Mouse (Mus musculus) limb, embryonic 10.5 days (tissue): ENCODE data around the gene Gm12248. TPM values are rescaled to one million over a fixed set of nuclear protein-coding genes. Genes with fewer than 3 reads are reported as not detected.

Source experiments
- DNase-seq: peaks from one replicate; pipeline ENCODE4 v3.0.0-alpha.2; 2017; ENCODE audit warnings: low spot score
- H3K27ac ChIP-seq: fragments of 300-500 bp; sonication (generic); 2 replicates; pipeline ENCODE4 v1.5.1; 2016; ENCODE audit warnings: mild to moderate bottlenecking
- H3K27me3 ChIP-seq: fragments of 300-500 bp; sonication (generic); 2 replicates; pipeline ENCODE4 v1.6.1; 2016; ENCODE audit warnings: low read depth, mild to moderate bottlenecking; ENCODE audit not compliant: poor library complexity, severe bottlenecking
- H3K36me3 ChIP-seq: fragments of 300-500 bp; sonication (generic); 2 replicates; pipeline ENCODE4 v1.6.1; 2016; ENCODE audit warnings: mild to moderate bottlenecking, moderate library complexity
- H3K4me1 ChIP-seq: fragments of 300-500 bp; sonication (generic); 2 replicates; pipeline ENCODE4 v1.6.1; 2016
- H3K4me3 ChIP-seq: fragments of 300-500 bp; sonication (generic); 2 replicates; pipeline ENCODE4 v1.5.1; 2016; ENCODE audit warnings: mild to moderate bottlenecking, moderate library complexity
- H3K9me3 ChIP-seq: fragments of 300-500 bp; sonication (generic); replicated peaks from 2 replicates; pipeline ENCODE4 v1.6.1; 2016; ENCODE audit warnings: mild to moderate bottlenecking
- WGBS: fragments of 180-500 bp; shearing (Covaris S2); methylation state at CpG from one replicate; pipeline ENCODE4 v1.1.7; 2016; 5-methylcytosine and 5-hydroxymethylcytosine counted together
- polyA plus RNA-seq: library from polyadenylated mRNA; unstranded; fragments of >200 nt; fragmentation: Nextera tagmentation; extraction: Ambion mirVana; gene quantifications from 2 replicates; pipeline ENCODE4 v1.2.1, GENCODE M21; 2016

Gm12248 gene
- polyA plus RNA-seq, 1 experiment from 2014 or later, result not detected

DNA sequence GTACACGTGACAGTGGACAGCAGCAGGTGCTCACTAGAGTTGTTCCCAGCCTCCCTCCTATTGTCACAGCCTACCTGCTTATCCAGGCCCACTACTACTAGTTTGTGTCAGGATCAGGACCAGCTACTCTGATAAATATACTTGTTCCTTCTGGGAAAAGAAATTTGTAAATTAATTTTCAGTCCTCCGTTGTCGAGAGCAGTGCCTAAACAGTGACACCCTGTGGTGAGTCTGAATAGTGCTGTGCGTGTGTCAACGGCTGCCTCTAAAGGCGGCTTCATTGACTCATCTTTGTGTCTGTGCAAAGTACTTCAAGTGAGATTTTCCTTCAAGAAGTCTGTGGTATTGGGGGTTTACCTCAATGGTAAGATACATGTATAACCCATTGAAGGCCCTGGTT lies 35.5 kb downstream of the Gm12248 start:
- Histone ChIP-seq H3K9me3 (no peaks in the 10 kb centered on the region), H3K27ac (no peak overlapping the region), H3K36me3 (peaks cover 91% of the 10 kb centered on the region), H3K4me3 (no peak overlapping the region), H3K4me1 (no peaks in the 10 kb centered on the region), H3K27me3 (no peaks in the 10 kb centered on the region)
- peak; percentile 37 for DNase-seq
- 83% methylated on average over 6 of the region's 6 CpGs for WGBS

DNA sequence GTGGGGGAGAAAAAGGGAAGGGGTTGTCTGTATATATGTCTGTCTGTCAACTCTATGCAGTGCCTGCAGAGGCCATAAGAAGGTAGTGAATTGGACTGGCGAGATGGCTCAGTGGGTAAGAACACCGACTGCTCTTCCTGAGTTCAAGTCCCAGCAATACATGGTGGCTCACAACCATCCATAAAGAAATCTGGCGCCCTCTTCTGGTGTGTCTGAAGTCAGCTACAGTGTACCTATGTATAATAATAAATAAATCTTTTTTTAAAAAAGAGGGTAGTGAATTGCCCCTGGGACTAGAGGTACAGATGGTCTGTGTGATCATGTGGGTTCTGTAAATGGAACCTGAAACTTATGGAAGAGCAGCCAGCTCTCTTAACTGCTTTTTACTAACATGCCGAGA lies 46.5 kb downstream of the Gm12248 start:
- no peaks in the 10 kb centered on the region for H3K9me3 ChIP-seq
- no peaks in the 10 kb centered on the region for H3K4me1 ChIP-seq
- H3K36me3 ChIP-seq, result peaks cover 91% of the 10 kb centered on the region
- no peak overlapping the region for H3K27ac ChIP-seq
- no peak for DNase-seq
- no peaks in the 10 kb centered on the region for H3K27me3 ChIP-seq
- no peak overlapping the region for H3K4me3 ChIP-seq
- WGBS, result 83% methylated on average over 4 of the region's 4 CpGs

DNA sequence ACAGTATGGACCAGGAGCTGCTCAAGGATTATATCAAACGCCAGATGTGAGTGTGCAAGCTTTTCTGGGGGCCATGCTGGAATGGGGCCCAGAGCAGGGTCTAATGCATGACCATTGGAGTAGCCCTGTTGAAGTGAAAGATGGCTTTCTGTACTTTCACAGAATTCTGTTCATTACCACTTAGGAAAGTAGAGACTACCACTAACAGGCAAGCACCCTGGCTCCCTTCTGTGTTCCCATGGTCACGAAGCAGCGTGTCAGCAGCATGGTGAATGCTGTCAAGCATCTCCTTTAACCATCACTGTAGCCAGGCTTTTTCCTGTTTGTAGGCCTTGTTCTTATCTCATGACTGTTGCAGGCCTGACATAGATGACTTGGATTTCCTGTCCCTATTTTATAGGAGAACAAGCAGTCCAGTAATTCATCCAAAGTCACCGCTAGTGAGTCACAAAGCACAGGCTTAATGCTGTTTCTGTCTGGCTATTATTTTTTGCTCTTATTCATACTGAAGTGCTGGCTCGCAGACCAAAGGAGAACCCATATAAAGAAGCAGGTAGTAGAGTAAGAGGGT lies 50.0 kb downstream of the Gm12248 start:
- H3K27me3 ChIP-seq, result no peaks in the 10 kb centered on the region
- 94% methylated on average over 5 of the region's 5 CpGs for WGBS
- peaks cover 64% of the 10 kb centered on the region for H3K36me3 ChIP-seq
- H3K27ac ChIP-seq, result no peak overlapping the region
- no peaks in the 10 kb centered on the region for H3K9me3 ChIP-seq
- DNase-seq, result no peak
- no peak overlapping the region for H3K4me3 ChIP-seq
- H3K4me1 ChIP-seq, result no peaks in the 10 kb centered on the region

DNA sequence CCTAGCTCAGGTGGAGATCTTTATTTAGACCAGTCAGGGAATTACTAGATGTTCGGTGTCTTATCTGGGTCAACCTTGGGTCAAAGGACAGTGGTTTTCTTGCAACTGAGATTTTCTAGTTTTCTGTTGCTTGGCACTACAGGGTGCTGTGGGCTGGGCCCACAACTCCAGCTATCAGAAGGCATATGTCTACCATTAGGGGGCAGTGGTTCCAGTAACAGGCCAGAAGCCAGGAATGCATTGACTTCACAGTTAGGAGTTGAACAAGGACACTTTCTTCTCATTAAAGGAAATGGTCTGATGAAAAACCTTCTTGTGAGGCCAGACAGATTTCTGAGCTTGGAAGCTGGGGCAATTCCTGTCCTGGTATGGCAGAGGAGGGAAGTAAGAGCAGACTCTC lies 53.9 kb downstream of the Gm12248 start:
- Histone ChIP-seq H3K27me3 (no peaks in the 10 kb centered on the region), H3K27ac (no peak overlapping the region), H3K36me3 (peaks cover 33% of the 10 kb centered on the region), H3K4me3 (no peak overlapping the region), H3K9me3 (no peaks in the 10 kb centered on the region), H3K4me1 (peaks cover 14% of the 10 kb centered on the region; the same call in 1 of the 2 replicates)
- DNase-seq, result no peak
- WGBS, result 93% methylated on average over 1 of the region's 1 CpGs

DNA sequence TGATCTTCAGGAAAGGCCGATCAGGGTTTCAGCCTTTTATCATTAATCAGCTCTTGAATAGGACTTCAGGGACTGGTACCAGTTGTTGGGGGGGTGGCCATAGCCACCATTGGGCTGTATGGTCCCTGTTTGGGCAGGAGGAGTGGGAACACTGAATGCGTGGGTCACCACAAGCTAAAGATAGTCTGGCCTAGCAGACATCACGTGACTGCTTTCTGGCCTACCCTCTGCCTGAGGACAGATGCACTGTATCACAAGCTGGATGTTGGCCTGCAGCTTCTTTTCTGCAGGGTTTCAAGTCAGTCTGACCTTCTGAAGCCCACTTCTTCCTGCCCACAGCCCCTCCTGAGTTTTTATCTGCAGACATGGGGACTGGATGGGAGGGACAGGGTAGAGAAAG lies 59.3 kb downstream of the Gm12248 start:
- H3K36me3 ChIP-seq, result no peaks in the 10 kb centered on the region
- DNase-seq, result no peak
- no peak overlapping the region for H3K27ac ChIP-seq
- H3K27me3 ChIP-seq, result no peaks in the 10 kb centered on the region
- no peak overlapping the region for H3K4me3 ChIP-seq
- WGBS, result 88% methylated on average over 3 of the region's 3 CpGs
- H3K4me1 ChIP-seq, result peaks cover 20% of the 10 kb centered on the region; the same call in 1 of the 2 replicates
- no peaks in the 10 kb centered on the region for H3K9me3 ChIP-seq

DNA sequence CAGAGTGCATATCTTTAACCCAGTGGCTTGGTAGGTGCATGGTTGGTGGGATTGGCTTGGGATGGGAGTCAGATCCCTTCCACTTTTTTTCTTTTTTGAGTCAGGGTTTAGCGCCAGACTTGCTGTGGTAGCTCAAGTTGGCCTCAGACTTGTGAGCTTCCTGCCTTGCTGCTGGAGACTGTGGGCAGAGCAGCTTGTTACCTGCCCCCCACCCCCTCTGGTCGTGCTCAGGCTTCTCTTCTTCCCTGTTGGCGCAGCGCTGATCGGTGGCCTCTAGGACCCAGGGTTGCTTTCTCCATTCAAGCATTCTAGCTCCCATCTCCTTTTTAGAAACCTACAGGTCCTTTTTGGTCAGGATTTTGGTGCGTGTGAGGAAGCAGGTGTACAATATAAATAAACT lies 61.8 kb downstream of the Gm12248 start:
- H3K4me1 ChIP-seq, result peaks cover 16% of the 10 kb centered on the region; the same call in 1 of the 2 replicates
- 82% methylated on average over 6 of the region's 6 CpGs for WGBS

DNA sequence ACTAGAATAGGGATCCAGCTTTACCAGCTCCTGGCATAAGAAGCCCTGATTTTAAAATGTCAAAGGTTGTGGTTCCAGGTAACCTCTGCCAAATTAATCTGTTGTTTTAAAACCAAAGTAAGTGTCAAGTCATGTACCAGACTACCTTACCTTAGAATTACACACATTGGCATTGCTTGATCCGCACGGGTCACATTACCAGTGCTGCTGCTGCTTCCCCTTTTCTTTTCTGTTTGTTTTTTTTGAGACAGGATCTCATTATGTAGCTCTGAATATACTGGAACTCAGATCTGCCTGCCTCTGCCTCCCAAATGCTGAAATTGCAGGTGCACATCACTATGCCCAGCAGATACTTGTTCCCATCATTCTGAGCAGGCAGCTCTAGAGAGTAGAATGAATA lies 63.1 kb downstream of the Gm12248 start:
- WGBS, result 88% methylated on average over 2 of the region's 2 CpGs
- Histone ChIP-seq H3K4me3 (no peak overlapping the region), H3K9me3 (no peaks in the 10 kb centered on the region), H3K27me3 (no peaks in the 10 kb centered on the region), H3K36me3 (peaks cover 5% of the 10 kb centered on the region), H3K4me1 (peaks cover 11% of the 10 kb centered on the region; the same call in 1 of the 2 replicates), H3K27ac (no peak overlapping the region)
- no peak for DNase-seq

More for the DNA sequence above, 61.8 kb downstream of the Gm12248 start:
- no peak overlapping the region for H3K4me3 ChIP-seq
- H3K36me3 ChIP-seq, result peaks cover 5% of the 10 kb centered on the region
- H3K27ac ChIP-seq, result no peak overlapping the region
- no peaks in the 10 kb centered on the region for H3K27me3 ChIP-seq
- H3K9me3 ChIP-seq, result no peaks in the 10 kb centered on the region
- no peak for DNase-seq

DNA sequence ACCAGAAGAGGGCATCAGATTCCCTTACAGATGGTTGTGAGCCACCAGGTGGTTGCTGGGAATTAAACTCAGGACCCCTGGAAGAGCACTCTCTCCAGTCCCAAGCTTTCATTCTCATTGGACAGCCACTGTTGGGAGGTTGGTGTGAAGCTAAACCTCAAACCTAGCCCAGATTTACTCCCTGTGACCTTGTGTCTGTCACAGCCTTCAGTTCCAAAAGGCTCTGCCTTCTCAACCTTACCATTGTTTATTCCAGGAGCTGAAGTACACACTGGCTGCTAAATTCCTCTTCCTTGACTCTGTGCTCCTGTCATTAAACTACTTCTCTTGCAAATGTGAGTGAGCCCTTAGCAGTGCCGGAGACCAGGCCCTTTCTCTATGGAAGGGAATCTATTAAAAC lies 64.0 kb downstream of the Gm12248 start:
- H3K27me3 ChIP-seq, result no peaks in the 10 kb centered on the region
- peaks cover 6% of the 10 kb centered on the region; the same call in 1 of the 2 replicates for H3K4me1 ChIP-seq
- no peak for DNase-seq
- H3K27ac ChIP-seq, result no peak overlapping the region
- peaks cover 5% of the 10 kb centered on the region for H3K36me3 ChIP-seq
- H3K9me3 ChIP-seq, result no peaks in the 10 kb centered on the region
- 92% methylated on average over 1 of the region's 1 CpGs for WGBS
- H3K4me3 ChIP-seq, result no peak overlapping the region

DNA sequence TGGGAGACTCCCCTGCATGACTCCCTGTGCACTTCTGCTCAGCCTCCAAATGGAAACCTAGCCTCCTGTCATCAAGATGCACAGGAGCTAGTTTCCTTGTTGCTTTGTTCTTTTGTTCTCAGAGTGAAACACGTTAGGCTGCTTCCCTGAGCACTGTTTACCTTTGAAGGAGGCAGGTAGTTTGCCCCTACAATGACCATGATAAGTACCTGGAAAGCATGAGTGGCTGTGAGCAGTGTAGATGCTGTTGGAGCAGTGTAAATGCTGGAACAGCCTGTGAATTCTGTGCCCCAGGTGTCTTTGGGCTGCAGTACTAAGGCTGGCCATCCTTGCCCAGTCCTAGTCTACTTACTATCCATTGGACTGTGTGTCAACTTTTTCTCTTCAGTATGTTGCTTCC lies 66.1 kb downstream of the Gm12248 start:
- 81% methylated on average over 1 of the region's 1 CpGs for WGBS
- no peak for DNase-seq
- H3K9me3 ChIP-seq, result no peaks in the 10 kb centered on the region
- H3K27me3 ChIP-seq, result no peaks in the 10 kb centered on the region
- H3K4me3 ChIP-seq, result no peak overlapping the region
- H3K36me3 ChIP-seq, result peaks cover 5% of the 10 kb centered on the region
- no peak overlapping the region for H3K27ac ChIP-seq
- peaks cover 6% of the 10 kb centered on the region; the same call in 1 of the 2 replicates for H3K4me1 ChIP-seq

DNA sequence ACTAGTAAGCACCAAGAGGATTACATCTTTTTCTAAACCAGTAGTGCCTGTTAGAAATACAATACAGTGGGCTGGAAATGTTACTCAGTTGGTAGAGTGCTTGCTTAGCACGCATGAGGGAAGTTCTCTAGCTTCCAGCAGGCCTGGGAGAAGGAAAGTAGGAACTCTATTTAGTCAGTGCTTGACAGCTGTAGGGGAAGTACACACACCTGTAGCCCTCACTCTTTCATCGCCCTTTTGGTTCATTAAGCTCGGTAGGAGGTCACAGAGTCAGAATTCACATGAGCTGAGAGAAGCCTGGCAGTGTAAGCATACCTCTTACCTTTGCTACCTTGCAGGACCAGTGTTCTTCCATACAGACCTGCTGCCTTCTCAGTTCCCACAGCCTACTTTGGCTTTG lies 66.6 kb downstream of the Gm12248 start:
- H3K4me3 ChIP-seq, result no peak overlapping the region
- DNase-seq, result no peak
- no peak overlapping the region for H3K27ac ChIP-seq
- H3K27me3 ChIP-seq, result no peaks in the 10 kb centered on the region
- no peaks in the 10 kb centered on the region for H3K9me3 ChIP-seq
- 75% methylated on average over 3 of the region's 3 CpGs for WGBS
- peaks cover 5% of the 10 kb centered on the region for H3K36me3 ChIP-seq
- peaks cover 2% of the 10 kb centered on the region; the same call in 1 of the 2 replicates for H3K4me1 ChIP-seq

DNA sequence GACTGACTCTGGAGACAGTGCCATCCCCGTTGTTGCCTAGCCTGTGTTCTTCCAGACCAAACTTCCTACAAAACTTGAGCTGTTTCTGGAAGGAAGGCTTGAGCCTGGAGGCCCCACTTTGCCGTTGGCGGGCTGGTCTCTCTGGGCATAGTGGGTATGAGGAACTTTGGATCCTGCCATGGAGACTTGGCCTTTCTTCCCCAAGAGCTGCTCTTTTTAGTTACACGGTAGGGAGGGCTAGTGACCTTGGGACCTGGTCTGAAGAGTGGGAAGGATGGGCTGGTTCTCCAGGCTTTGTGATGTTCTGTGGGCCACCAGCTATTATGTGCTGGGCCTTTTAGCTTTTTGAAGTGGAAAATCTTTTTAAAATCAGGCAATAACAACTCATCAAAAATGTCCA lies 67.1 kb downstream of the Gm12248 start:
- WGBS, result 89% methylated on average over 4 of the region's 4 CpGs
- DNase-seq, result no peak
- Histone ChIP-seq H3K9me3 (no peaks in the 10 kb centered on the region), H3K27ac (no peak overlapping the region), H3K36me3 (peaks cover 5% of the 10 kb centered on the region), H3K4me1 (peaks cover under 1% of the 10 kb centered on the region), H3K27me3 (no peaks in the 10 kb centered on the region), H3K4me3 (no peak overlapping the region)

DNA sequence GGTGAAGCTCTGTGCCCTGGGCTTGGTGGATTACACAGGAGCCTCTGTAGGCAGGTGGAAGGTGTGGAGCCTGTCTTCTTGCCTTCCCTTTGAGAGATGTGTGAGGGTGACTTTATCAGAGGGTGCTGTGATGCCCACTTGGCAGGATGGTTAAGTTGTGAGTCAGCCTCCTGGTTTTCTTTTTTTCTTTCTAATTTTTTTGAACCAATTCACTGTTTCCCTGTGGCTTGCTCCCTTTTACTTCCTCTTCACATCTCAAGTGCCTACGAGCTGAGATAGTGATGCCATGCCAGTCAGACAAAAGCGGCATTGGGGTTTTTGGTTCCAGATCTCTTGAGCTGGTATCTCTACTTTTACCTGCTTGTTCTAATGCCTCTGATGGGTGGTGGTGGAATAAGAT lies 68.3 kb downstream of the Gm12248 start:
- H3K4me3 ChIP-seq, result no peak overlapping the region
- H3K27ac ChIP-seq, result no peak overlapping the region
- DNase-seq, result no peak
- 88% methylated on average over 2 of the region's 2 CpGs for WGBS
- H3K4me1 ChIP-seq, result peaks cover 5% of the 10 kb centered on the region
- no peaks in the 10 kb centered on the region for H3K9me3 ChIP-seq
- no peaks in the 10 kb centered on the region for H3K27me3 ChIP-seq
- H3K36me3 ChIP-seq, result peaks cover 11% of the 10 kb centered on the region

DNA sequence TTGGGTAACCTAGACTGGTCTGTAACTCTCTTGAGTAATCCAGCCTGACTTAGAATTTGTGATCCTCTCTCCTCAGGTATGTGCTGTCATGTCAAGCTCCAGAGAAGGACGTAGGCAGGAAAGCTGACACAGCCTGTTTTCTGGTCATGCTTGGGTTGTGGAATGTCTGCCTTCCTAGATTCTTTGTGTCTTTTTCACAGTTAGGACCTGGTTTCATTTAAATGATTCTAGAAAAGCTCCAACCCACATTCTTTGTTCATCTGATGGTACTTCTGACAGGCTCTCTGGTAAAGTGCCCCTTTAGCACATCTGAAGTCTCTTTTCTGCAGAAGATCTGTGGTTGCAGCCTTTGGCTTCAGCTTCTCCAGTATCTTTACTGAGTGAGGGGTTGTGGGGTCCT lies 68.7 kb downstream of the Gm12248 start:
- 90% methylated on average over 1 of the region's 1 CpGs for WGBS
- H3K27ac ChIP-seq, result no peak overlapping the region
- H3K9me3 ChIP-seq, result no peaks in the 10 kb centered on the region
- DNase-seq, result no peak
- peaks cover 5% of the 10 kb centered on the region for H3K4me1 ChIP-seq
- no peak overlapping the region for H3K4me3 ChIP-seq
- peaks cover 11% of the 10 kb centered on the region for H3K36me3 ChIP-seq
- no peaks in the 10 kb centered on the region for H3K27me3 ChIP-seq

DNA sequence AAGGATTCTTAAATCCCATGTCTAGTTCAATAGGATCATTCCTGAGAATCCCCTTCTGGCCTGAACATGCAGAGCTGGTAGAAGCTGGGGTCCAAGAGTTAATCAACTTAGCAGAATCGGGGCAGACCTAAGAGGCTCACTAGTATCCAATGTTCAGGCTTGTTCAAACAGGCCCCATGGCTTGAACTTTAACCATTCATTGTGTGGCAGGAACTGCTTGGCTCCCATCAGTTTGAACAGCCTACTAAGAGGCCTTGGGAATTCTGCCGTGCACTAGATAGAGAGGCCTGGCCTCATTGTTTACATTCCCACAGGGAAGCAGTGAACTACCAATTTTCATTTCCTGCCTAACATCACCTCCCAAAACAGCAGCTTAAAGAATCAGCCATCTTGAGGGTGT lies 71.3 kb downstream of the Gm12248 start:
- no peak for DNase-seq
- Histone ChIP-seq H3K4me1 (peaks cover 15% of the 10 kb centered on the region), H3K9me3 (no peaks in the 10 kb centered on the region), H3K27me3 (no peaks in the 10 kb centered on the region), H3K27ac (no peak overlapping the region), H3K4me3 (no peak overlapping the region), H3K36me3 (peaks cover 6% of the 10 kb centered on the region; the same call in 1 of the 2 replicates)
- WGBS, result 50% methylated on average over 2 of the region's 2 CpGs
